Mouse (Mus musculus): ENCODE results near the gene Nemp1. TPM values are rescaled to one million over a fixed set of nuclear protein-coding genes. Genes with fewer than 3 reads are reported as not detected.

Nemp1 gene
- 6.6 and 7.4 TPM in 2 replicates for polyA plus RNA-seq (2021; fragmentation: Nextera tagmentation)
- long read RNA-seq, experiment 1, partial matches to known transcripts: 0 of 5 reads
- long read RNA-seq, experiment 1, other reads (novel, unspliced or antisense): 1 of 5 reads
- long read RNA-seq, experiment 2, full-length matches to known transcripts: 7 of 10 reads
- long read RNA-seq, experiment 2, partial matches to known transcripts: 0 of 10 reads
- long read RNA-seq, experiment 2, other reads (novel, unspliced or antisense): 3 of 10 reads

GRCm38 (mm10) chr10:127666501-127667268 is at the start of gene Nemp1:
Nemp1 (plus strand) TSS chr10:127666901.

DNA sequence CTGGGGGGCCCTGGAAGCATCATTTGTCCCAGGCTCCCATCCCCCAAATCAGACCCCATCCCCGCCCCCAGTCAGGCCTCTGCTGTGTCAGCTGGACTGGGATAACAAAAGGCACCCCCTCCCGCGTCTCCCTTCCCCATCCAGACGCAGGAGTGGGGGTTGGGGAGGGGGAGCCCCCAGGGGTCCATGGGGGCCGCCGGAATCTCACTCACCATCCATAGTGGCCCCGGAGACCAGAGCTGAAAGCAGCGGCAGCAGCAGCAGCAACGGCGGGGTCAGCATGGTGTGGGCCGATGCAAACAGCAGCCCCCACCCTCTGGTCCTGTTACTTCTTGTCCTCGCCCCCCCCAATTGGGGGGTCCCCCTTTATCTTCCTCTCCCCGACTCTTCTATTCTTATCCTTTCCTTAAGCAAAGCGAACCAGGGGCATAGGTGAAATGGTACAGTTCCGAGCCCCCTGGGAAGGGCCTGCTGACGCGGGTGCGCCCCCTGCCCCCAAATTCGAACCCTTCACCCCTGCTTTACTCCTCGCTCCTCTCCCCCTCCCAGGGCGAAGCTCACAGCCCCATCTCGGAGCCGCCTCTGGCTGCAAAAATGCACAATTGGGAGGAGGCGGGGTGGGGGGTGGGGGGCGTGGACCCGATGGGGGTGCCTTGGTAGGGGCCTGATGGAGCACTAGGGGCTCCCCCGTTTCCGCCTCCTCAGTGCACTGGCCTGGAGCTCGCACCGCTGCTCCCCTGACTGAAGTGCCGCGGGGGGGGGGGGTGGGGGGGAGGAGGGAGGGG is 46.1 kb upstream of the Nemp1 start, which contains the start of gene Lrp1:
Gene Lrp1 (minus strand): TSS at position 743 of the 785 bp plus-strand sequence.

GRCm38 (mm10) chr10:127642772-127643552 is 23.7 kb upstream of the Nemp1 start, which contains the start of gene Stat6:
Stat6 (plus strand) TSS chr10:127642986.

DNA sequence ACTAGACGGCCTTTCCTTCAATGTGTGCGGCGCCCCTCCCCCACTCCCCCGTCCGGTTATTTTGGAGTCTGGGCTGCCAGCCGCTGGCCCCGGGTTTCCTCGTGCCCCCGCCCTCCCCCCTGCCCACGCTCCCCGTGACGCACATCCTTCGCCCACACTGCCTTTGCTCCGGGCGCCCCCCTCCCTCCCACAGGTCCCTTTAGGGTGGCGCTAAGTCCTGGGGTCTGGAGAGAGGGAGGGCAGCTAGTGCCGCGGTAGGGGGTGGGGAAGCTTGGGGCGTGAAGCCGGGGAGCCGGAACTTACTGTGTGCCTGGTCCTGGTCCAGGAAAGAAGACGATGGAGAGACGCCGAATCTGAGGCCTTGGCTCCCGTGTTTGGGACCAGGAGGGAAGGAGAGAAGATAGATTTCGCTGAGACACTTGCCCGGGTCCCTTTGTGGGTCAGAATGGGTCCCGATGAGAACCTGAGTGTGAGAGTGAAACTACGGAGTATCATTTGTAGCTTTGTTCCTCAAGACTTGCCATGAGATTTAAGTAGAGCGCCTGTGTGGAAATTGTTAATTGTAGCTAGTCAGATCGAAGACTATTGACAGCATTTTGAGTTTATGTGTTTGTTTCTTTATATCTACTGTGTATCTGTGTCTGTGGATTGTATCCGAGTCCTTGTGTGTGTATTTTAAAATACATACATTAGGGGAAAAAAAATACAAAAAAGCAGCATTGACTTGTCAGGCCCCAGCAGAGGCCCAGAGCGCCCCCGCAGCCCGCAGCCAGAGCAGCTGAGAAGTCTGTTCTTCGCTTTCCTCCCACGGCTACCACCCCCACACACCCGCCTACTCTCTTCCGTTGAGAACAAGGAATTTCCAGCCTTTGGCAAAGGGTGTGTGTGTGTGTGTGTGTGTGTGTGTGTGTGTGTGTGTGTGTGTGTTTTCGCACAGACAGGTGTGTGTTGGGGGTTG is 1.7 kb downstream of the Nemp1 start, which contains the start of gene Nab2:
Gene Nab2 (minus strand): TSS at position 476 of the 958 bp plus-strand sequence.

DNA sequence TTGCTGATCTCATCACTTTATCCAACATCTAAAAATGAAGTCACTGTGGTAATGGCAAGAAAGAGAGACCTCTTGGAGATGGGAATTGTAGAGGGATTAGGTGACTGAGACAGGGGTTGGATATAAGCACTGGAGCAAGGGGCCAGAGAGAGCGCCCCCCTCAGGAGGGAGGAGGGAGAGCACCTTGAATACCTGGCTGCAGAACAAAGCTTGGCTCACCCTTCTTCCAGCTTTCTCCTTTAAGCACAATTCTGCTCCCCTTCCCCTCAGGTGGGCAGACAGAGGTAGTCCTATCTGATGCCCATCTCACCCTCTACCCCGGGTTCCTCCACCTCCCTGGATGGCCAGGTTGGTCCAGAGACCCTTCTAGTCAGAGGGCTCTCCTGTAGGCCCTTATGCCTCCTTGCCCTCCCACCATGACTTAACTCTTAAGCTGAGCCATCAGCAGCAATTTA is 38.1 kb downstream of the Nemp1 start, which contains the start of gene Myo1a:
Gene Myo1a (plus strand): TSS at position 405 of the 455 bp plus-strand sequence.

DNA sequence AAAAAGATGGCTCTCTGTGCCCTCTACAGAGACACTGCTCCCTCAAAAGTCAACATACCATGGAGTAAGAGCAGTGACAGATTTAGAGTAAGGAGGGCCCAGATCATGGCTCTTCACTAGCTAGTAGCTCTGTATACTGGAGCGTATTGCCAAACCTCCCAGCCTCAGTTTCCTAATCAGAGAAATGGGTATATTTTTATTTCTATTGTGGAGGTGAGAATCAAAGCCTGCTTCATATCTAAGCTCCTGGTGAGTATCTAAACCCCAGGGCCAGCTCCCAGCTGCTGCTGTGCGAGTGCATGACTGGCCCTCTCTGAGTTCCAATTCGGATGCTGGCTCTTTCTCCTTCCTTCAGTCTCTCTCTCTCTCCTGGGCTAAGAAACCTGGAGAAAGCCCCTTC is 57.5 kb downstream of the Nemp1 start, which contains the start of gene Tac2:
Gene Tac2 (plus strand): TSS at position 301 of the 400 bp plus-strand sequence.

GRCm38 (mm10) chr10:127739083-127739660 is 72.5 kb downstream of the Nemp1 start, which contains the start of gene Zbtb39:
Zbtb39 (plus strand) TSS chr10:127739538.

Other genes starting within 250 kb of the Nemp1 start
- gene Stac3, start 165.2 kb upstream of the Nemp1 start, polyA plus RNA-seq (2021; fragmentation: Nextera tagmentation): not detected in 2 replicates
- gene Ndufa4l2, start 151.9 kb upstream of the Nemp1 start, polyA plus RNA-seq (2021; fragmentation: Nextera tagmentation): 3.8 and 6.6 TPM in 2 replicates
- gene Shmt2, start 144.5 kb upstream of the Nemp1 start, polyA plus RNA-seq (2021; fragmentation: Nextera tagmentation): 15.5 and 17.2 TPM in 2 replicates
- 0.56 and 0.95 TPM in 2 replicates for gene Nxph4, start 132.3 kb upstream of the Nemp1 start, polyA plus RNA-seq (2021; fragmentation: Nextera tagmentation)
- 25.7 and 25.9 TPM in 2 replicates for gene Lrp1, start 45.8 kb upstream of the Nemp1 start, polyA plus RNA-seq (2021; fragmentation: Nextera tagmentation)
- 2.8 and 3.7 TPM in 2 replicates for gene Stat6, start 23.9 kb upstream of the Nemp1 start, polyA plus RNA-seq (2021; fragmentation: Nextera tagmentation)
- gene Nab2, start 1.7 kb downstream of the Nemp1 start, polyA plus RNA-seq (2021; fragmentation: Nextera tagmentation): 5.1 and 6.7 TPM in 2 replicates
- not detected in 2 replicates for gene Myo1a, start 38.3 kb downstream of the Nemp1 start, polyA plus RNA-seq (2021; fragmentation: Nextera tagmentation)
- 7.1 and 8.7 TPM in 2 replicates for gene Tac2, start 57.6 kb downstream of the Nemp1 start, polyA plus RNA-seq (2021; fragmentation: Nextera tagmentation)
- 1.1 TPM in 2 replicates for gene Zbtb39, start 72.6 kb downstream of the Nemp1 start, polyA plus RNA-seq (2021; fragmentation: Nextera tagmentation)
- gene Gpr182, start 84.8 kb downstream of the Nemp1 start, polyA plus RNA-seq (2021; fragmentation: Nextera tagmentation): 0.49 and 0.52 TPM in 2 replicates
- not detected in 2 replicates for gene Rdh1, start 92.8 kb downstream of the Nemp1 start, polyA plus RNA-seq (2021; fragmentation: Nextera tagmentation)
- not detected in 2 replicates for gene Rdh16f1, start 92.9 kb downstream of the Nemp1 start, polyA plus RNA-seq (2021; fragmentation: Nextera tagmentation)
- gene Rdh9, start 109.5 kb downstream of the Nemp1 start, polyA plus RNA-seq (2021; fragmentation: Nextera tagmentation): 0.08 TPM in 1 of 2 replicates, not detected in the other
- not detected in 2 replicates for gene Rdh16, start 134.3 kb downstream of the Nemp1 start, polyA plus RNA-seq (2021; fragmentation: Nextera tagmentation)
- gene Rdh19, start 183.0 kb downstream of the Nemp1 start, polyA plus RNA-seq (2021; fragmentation: Nextera tagmentation): not detected in 2 replicates
- gene Rdh16f2, start 199.6 kb downstream of the Nemp1 start, polyA plus RNA-seq (2021; fragmentation: Nextera tagmentation): not detected in 2 replicates
- not detected in 2 replicates for gene Rdh7, start 221.9 kb downstream of the Nemp1 start, polyA plus RNA-seq (2021; fragmentation: Nextera tagmentation)
- not detected in 2 replicates for gene Sdr9c7, start 231.6 kb downstream of the Nemp1 start, polyA plus RNA-seq (2021; fragmentation: Nextera tagmentation)

Measured in layer of hippocampus, adult 6 months (tissue).